Mouse (Mus musculus): ENCODE results near the gene Chac1. TPM values are rescaled to one million over a fixed set of nuclear protein-coding genes. Genes with fewer than 3 reads are reported as not detected.

Chac1 gene
- total and polyA plus RNA-seq, 3 experiments = not detected

DNA sequence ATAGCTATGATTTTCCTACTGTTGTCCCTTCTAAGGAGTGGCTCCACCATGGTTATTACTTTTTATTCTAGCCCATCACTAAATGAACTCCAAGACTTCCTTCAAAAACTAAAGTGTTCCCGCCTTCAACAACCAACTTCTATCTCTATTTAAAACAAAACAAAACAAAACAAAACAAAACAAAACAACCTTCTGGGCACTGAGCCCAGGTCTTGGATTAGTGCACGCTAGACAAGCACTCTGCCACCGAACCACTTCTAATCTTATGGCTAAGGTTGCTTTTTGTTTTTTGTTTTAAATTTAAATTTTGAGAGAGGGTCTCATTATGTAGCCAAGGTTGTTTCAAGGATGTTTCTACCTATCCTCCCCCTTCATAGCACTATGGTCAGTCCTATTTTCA, 26.8 kb downstream of the Chac1 start:
- DNase-seq (ENCODE audit: low spot score) (no peak), ATAC-seq (ENCODE audit: extremely low read depth, insufficient number of reproducible peaks, low FRiP score, poor library complexity, severe bottlenecking) (no peak)
- peaks cover 94% of the 10 kb centered on the region for H3K36me3 ChIP-seq (replicated peaks)
- H3K4me3 ChIP-seq (ENCODE audit: low read depth, low read length) = no peak overlapping the region
- TF ChIP-seq GATA2 (IDR thresholded peaks at IDR 0.05; ENCODE audit: borderline replicate concordance, low read depth, low read length) = no peak
- TF ChIP-seq POLR2AphosphoS5 (IDR thresholded peaks at IDR 0.05; ENCODE audit: insufficient replicate concordance, low read depth, low read length) = no peak
- no peak for TF ChIP-seq TAL1 (conservative IDR thresholded peaks at IDR 0.05; ENCODE audit: low read depth, low read length)
- TF ChIP-seq GATA1 (IDR thresholded peaks at IDR 0.05; ENCODE audit: borderline replicate concordance, low read length) = no peak
- no peak for TF ChIP-seq CTCF (IDR thresholded peaks at IDR 0.05; ENCODE audit: low read depth, low read length)
- no peaks in the 10 kb centered on the region for H3K9me3 ChIP-seq (replicated peaks)
- H3K4me1 ChIP-seq (ENCODE audit: insufficient read depth, low read depth, low read length) = no peaks in the 10 kb centered on the region
- no peaks in the 10 kb centered on the region for H3K27me3 ChIP-seq (ENCODE audit: insufficient read depth, low read length)

DNA sequence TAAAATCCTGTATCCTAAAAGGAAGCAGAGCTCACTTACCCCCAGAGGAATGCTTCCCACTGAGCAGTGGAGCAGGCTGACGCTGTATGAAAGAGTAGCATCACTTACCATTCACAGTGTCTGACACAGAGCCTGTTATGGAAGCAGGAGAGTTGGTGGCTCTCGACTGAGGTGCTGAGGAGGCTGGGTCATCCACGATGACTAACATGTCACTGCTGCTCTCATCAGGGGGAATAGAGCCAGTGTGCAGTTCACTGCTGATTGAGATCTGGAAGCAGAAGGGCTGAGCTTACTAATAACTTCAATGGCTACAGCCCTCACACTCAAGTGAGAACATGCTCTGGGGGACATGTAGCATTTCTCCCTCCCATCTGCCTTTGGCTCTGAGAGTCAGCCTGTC, 28.4 kb downstream of the Chac1 start:
- DNase-seq (ENCODE audit: low spot score) = no peak

DNA sequence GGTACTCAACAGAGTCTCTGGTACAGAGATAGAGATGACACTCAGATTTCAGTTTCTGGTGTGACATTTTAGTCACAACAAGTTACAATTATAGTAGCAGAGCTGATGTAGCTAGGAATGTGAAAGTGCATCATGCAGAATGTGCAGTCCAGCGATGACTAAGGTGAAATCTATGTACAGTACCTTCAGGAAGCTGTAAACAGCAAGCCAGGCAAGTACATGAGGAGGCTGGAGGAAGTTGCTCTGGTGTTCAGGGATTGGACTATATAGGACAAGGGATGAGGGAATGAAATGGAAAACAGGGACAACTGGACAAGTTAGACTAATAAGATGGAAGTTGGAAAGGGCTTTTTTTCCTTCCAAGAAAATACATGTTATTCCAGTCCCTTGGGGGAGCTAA, 37.2 kb downstream of the Chac1 start:
- no peak for ATAC-seq (ENCODE audit: extremely low read depth, insufficient number of reproducible peaks, low FRiP score, poor library complexity, severe bottlenecking)
- no peak for TF ChIP-seq GATA1 (IDR thresholded peaks at IDR 0.05; ENCODE audit: borderline replicate concordance, low read length)
- no peak for TF ChIP-seq POLR2AphosphoS5 (IDR thresholded peaks at IDR 0.05; ENCODE audit: insufficient replicate concordance, low read depth, low read length)
- TF ChIP-seq CTCF (IDR thresholded peaks at IDR 0.05; ENCODE audit: low read depth, low read length) = no peak
- TF ChIP-seq GATA2 (IDR thresholded peaks at IDR 0.05; ENCODE audit: borderline replicate concordance, low read depth, low read length) = no peak
- no peak for TF ChIP-seq TAL1 (conservative IDR thresholded peaks at IDR 0.05; ENCODE audit: low read depth, low read length)
- DNase-seq (ENCODE audit: low spot score) = no peak
- Histone ChIP-seq H3K9me3 (replicated peaks) (no peaks in the 10 kb centered on the region), H3K36me3 (replicated peaks) (peaks cover 84% of the 10 kb centered on the region), H3K4me3 (ENCODE audit: low read depth, low read length) (no peak overlapping the region), H3K27me3 (ENCODE audit: insufficient read depth, low read length) (no peaks in the 10 kb centered on the region), H3K4me1 (ENCODE audit: insufficient read depth, low read depth, low read length) (no peaks in the 10 kb centered on the region)

More for the DNA sequence above, 28.4 kb downstream of the Chac1 start:
- Histone ChIP-seq H3K9me3 (replicated peaks) (no peaks in the 10 kb centered on the region), H3K36me3 (replicated peaks) (peaks cover 95% of the 10 kb centered on the region), H3K4me3 (ENCODE audit: low read depth, low read length) (no peak overlapping the region), H3K4me1 (ENCODE audit: insufficient read depth, low read depth, low read length) (no peaks in the 10 kb centered on the region), H3K27me3 (ENCODE audit: insufficient read depth, low read length) (no peaks in the 10 kb centered on the region)
- no peak for ATAC-seq (ENCODE audit: extremely low read depth, insufficient number of reproducible peaks, low FRiP score, poor library complexity, severe bottlenecking)
- TF ChIP-seq GATA1 (IDR thresholded peaks at IDR 0.05; ENCODE audit: borderline replicate concordance, low read length) (no peak), POLR2AphosphoS5 (IDR thresholded peaks at IDR 0.05; ENCODE audit: insufficient replicate concordance, low read depth, low read length) (no peak), GATA2 (IDR thresholded peaks at IDR 0.05; ENCODE audit: borderline replicate concordance, low read depth, low read length) (no peak), CTCF (IDR thresholded peaks at IDR 0.05; ENCODE audit: low read depth, low read length) (no peak), TAL1 (conservative IDR thresholded peaks at IDR 0.05; ENCODE audit: low read depth, low read length) (no peak)

DNA sequence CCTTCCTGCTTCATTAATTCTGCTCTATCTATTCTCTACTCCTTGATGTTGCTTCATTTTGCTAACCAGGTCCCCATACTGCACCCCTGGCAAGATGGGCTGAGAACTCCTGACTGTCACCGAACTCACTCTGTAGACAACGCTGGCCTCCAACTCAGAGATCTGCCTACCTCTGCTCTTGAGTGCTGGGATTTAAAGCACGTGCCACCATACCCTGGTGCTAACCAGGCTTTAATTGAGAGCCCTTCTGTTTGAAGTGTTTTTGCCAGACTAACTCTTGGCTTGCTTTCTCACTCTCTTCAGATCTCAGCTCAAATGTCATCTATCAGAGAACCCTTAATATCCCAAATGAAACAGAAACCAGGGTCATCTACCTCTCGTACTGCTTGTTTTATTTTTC, 39.0 kb downstream of the Chac1 start:
- ATAC-seq (ENCODE audit: extremely low read depth, insufficient number of reproducible peaks, low FRiP score, poor library complexity, severe bottlenecking) (no peak), DNase-seq (ENCODE audit: low spot score) (no peak)
- Histone ChIP-seq H3K27me3 (ENCODE audit: insufficient read depth, low read length) (no peaks in the 10 kb centered on the region), H3K4me1 (ENCODE audit: insufficient read depth, low read depth, low read length) (no peaks in the 10 kb centered on the region), H3K9me3 (replicated peaks) (no peaks in the 10 kb centered on the region), H3K36me3 (replicated peaks) (peaks cover 80% of the 10 kb centered on the region), H3K4me3 (ENCODE audit: low read depth, low read length) (no peak overlapping the region)
- TF ChIP-seq CTCF (IDR thresholded peaks at IDR 0.05; ENCODE audit: low read depth, low read length) (no peak), GATA2 (IDR thresholded peaks at IDR 0.05; ENCODE audit: borderline replicate concordance, low read depth, low read length) (no peak), GATA1 (IDR thresholded peaks at IDR 0.05; ENCODE audit: borderline replicate concordance, low read length) (no peak), POLR2AphosphoS5 (IDR thresholded peaks at IDR 0.05; ENCODE audit: insufficient replicate concordance, low read depth, low read length) (no peak), TAL1 (conservative IDR thresholded peaks at IDR 0.05; ENCODE audit: low read depth, low read length) (no peak)

DNA sequence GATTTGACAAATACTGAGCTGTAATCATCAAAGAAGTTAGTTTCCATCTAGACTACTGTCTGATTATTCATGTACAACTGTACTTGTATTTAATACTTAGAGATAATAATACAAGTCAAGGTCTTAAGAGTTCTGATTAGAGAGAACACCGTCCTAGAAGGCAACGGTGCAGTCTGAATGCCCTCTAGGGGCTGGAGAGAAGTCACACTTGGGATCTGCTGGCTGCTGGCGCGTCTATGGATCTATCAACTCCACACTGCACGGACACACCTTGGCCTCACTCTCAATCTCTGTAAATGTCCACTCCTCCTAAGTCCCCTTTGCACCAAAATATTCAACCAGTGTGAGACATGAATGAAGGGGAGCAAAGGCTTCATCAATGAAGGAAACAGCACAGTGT, 47.2 kb downstream of the Chac1 start:
- no peaks in the 10 kb centered on the region for H3K4me1 ChIP-seq (ENCODE audit: insufficient read depth, low read depth, low read length)
- TF ChIP-seq TAL1 (conservative IDR thresholded peaks at IDR 0.05; ENCODE audit: low read depth, low read length) (no peak), POLR2AphosphoS5 (IDR thresholded peaks at IDR 0.05; ENCODE audit: insufficient replicate concordance, low read depth, low read length) (no peak), CTCF (IDR thresholded peaks at IDR 0.05; ENCODE audit: low read depth, low read length) (no peak), GATA2 (IDR thresholded peaks at IDR 0.05; ENCODE audit: borderline replicate concordance, low read depth, low read length) (no peak), GATA1 (IDR thresholded peaks at IDR 0.05; ENCODE audit: borderline replicate concordance, low read length) (no peak)
- no peaks in the 10 kb centered on the region for H3K9me3 ChIP-seq (replicated peaks)
- DNase-seq (ENCODE audit: low spot score) (no peak), ATAC-seq (ENCODE audit: extremely low read depth, insufficient number of reproducible peaks, low FRiP score, poor library complexity, severe bottlenecking) (no peak)
- no peak overlapping the region for H3K4me3 ChIP-seq (ENCODE audit: low read depth, low read length)
- peaks cover 82% of the 10 kb centered on the region for H3K36me3 ChIP-seq (replicated peaks)
- H3K27me3 ChIP-seq (ENCODE audit: insufficient read depth, low read length) = no peaks in the 10 kb centered on the region

GRCm38 (mm10) chr2:119398665-119399064, 47.6 kb downstream of the Chac1 start:
- DNase-seq (ENCODE audit: low spot score) (no peak), ATAC-seq (ENCODE audit: extremely low read depth, insufficient number of reproducible peaks, low FRiP score, poor library complexity, severe bottlenecking) (no peak)
- Histone ChIP-seq H3K4me1 (ENCODE audit: insufficient read depth, low read depth, low read length) (no peaks in the 10 kb centered on the region), H3K9me3 (replicated peaks) (no peaks in the 10 kb centered on the region), H3K4me3 (ENCODE audit: low read depth, low read length) (no peak overlapping the region), H3K27me3 (ENCODE audit: insufficient read depth, low read length) (no peaks in the 10 kb centered on the region), H3K36me3 (replicated peaks) (peaks cover 80% of the 10 kb centered on the region)
- no peak for TF ChIP-seq POLR2AphosphoS5 (IDR thresholded peaks at IDR 0.05; ENCODE audit: insufficient replicate concordance, low read depth, low read length)
- TF ChIP-seq TAL1 (conservative IDR thresholded peaks at IDR 0.05; ENCODE audit: low read depth, low read length) = no peak
- TF ChIP-seq GATA1 (IDR thresholded peaks at IDR 0.05; ENCODE audit: borderline replicate concordance, low read length) = no peak
- TF ChIP-seq CTCF (IDR thresholded peaks at IDR 0.05; ENCODE audit: low read depth, low read length) = no peak
- TF ChIP-seq GATA2 (IDR thresholded peaks at IDR 0.05; ENCODE audit: borderline replicate concordance, low read depth, low read length) = no peak
